Comparison of ENCODE assay signal across 23 mouse cellular contexts in genomic region chr19:29360251-29360650, GRCm38 (mm10). TPM values are rescaled to one million over a fixed set of nuclear protein-coding genes. Genes with fewer than 3 reads are reported as not detected.
DNase-seq lines count a peak whose midpoint lies in the region; ATAC-seq lines count a peak whose summit lies in the region.
"Had no signal": no experiment of that assay in that cellular context is flagged by ENCODE, and none has a peak within 500 bp of the region (broad histone marks: within the 10 kb centered on the region; RNA-seq: fewer than 3 reads in every experiment).

No protein-coding gene starts in this region.

- H3K27me3 ChIP-seq in heart, embryonic 14.5 days (ENCODE audit: control insufficient read depth, insufficient read depth, low read length): no peaks in the 10 kb centered on the region
- no peaks in the 10 kb centered on the region for H3K27me3 ChIP-seq in midbrain, embryonic 13.5 days
- no peaks in the 10 kb centered on the region for H3K27me3 ChIP-seq in midbrain, embryonic 16.5 days (ENCODE audit: control insufficient read depth, insufficient read depth, low read depth, low read length)
- H3K27me3 ChIP-seq in intestine, embryonic 14.5 days (replicated peaks; ENCODE audit: control insufficient read depth, insufficient read depth, low read length): no peaks in the 10 kb centered on the region
- no peaks in the 10 kb centered on the region for H3K27me3 ChIP-seq in neural tube, embryonic 15.5 days (replicated peaks)

- H3K36me3 ChIP-seq in heart, embryonic 14.5 days (ENCODE audit: control insufficient read depth, insufficient read depth, low read length): peaks cover 24% of the 10 kb centered on the region
- peaks cover 20% of the 10 kb centered on the region for H3K36me3 ChIP-seq in midbrain, embryonic 13.5 days
- H3K36me3 ChIP-seq in midbrain, embryonic 16.5 days (ENCODE audit: control insufficient read depth, insufficient read depth, low read length): no peaks in the 10 kb centered on the region
- peaks cover 28% of the 10 kb centered on the region for H3K36me3 ChIP-seq in intestine, embryonic 14.5 days (ENCODE audit: control insufficient read depth, insufficient read depth, low read length)
- H3K36me3 ChIP-seq in neural tube, embryonic 15.5 days: peaks cover 16% of the 10 kb centered on the region
- H3K36me3 ChIP-seq: limb, embryonic 10.5 days; midbrain, embryonic 12.5 days had no signal

- 0 out of 2 replicates have a peak overlapping the region, but pooled peaks have one; percentile 21 for H3K9ac ChIP-seq in heart, embryonic 14.5 days (ENCODE audit: low read length)
- H3K9ac ChIP-seq in midbrain, embryonic 13.5 days (replicated peaks): no peak overlapping the region
- H3K9ac ChIP-seq in midbrain, embryonic 16.5 days (ENCODE audit: low read depth, low read length): no peak overlapping the region
- no peak overlapping the region for H3K9ac ChIP-seq in intestine, embryonic 14.5 days (ENCODE audit: low read length)
- H3K9ac ChIP-seq in neural tube, embryonic 15.5 days (replicated peaks): no peak overlapping the region
- H3K9ac ChIP-seq: midbrain, embryonic 12.5 days had no signal

- no peaks in the 10 kb centered on the region for H3K9me3 ChIP-seq in heart, embryonic 14.5 days (ENCODE audit: control insufficient read depth, low read length)
- no peaks in the 10 kb centered on the region for H3K9me3 ChIP-seq in midbrain, embryonic 13.5 days
- no peaks in the 10 kb centered on the region for H3K9me3 ChIP-seq in midbrain, embryonic 16.5 days (replicated peaks; ENCODE audit: control insufficient read depth, low read length, poor library complexity, severe bottlenecking)
- H3K9me3 ChIP-seq in intestine, embryonic 14.5 days (ENCODE audit: control insufficient read depth, low read length): no peaks in the 10 kb centered on the region
- no peaks in the 10 kb centered on the region for H3K9me3 ChIP-seq in neural tube, embryonic 15.5 days (replicated peaks)
- H3K9me3 ChIP-seq: limb, embryonic 10.5 days; midbrain, embryonic 12.5 days had no signal

- no peak for DNase-seq in heart, postnatal 14 days
- DNase-seq in intestine, embryonic 14.5 days (ENCODE audit: low spot score): no peak
- no peak for DNase-seq in spleen, postnatal 36 days (ENCODE audit: low spot score in 2 of 2)
- DNase-seq in thymus, postnatal 14 days: no peak
- DNase-seq: cerebellum, postnatal 10 days; embryo, embryonic 11 days; gastrocnemius, adult 2 months; heart, adult 18-20 months; lung, adult 2 months; lung, postnatal 36 days; spleen, adult 18-20 months; thymus, postnatal 25 days had no signal

- H3K27ac ChIP-seq in heart, embryonic 14.5 days (replicated peaks in 1 of 2; ENCODE audit: control insufficient read depth in 1 of 2, insufficient read depth in 1 of 2, low read depth in 2 of 2, low read length in 2 of 2): no peak overlapping the region
- H3K27ac ChIP-seq in midbrain, embryonic 13.5 days: no peak overlapping the region
- no peak overlapping the region for H3K27ac ChIP-seq in midbrain, embryonic 16.5 days (ENCODE audit: low read length)
- H3K27ac ChIP-seq in intestine, embryonic 14.5 days (ENCODE audit: low read depth): no peak overlapping the region
- no peak overlapping the region for H3K27ac ChIP-seq in neural tube, embryonic 15.5 days (replicated peaks)
- H3K27ac ChIP-seq: gastrocnemius, adult 2 months; limb, embryonic 10.5 days; midbrain, embryonic 12.5 days had no signal

- ATAC-seq in heart, embryonic 14.5 days (ENCODE audit: insufficient number of reproducible peaks, insufficient read depth, low FRiP score, low read depth): no peak
- ATAC-seq in midbrain, embryonic 13.5 days: no peak
- ATAC-seq in midbrain, embryonic 16.5 days: no peak
- ATAC-seq in intestine, embryonic 14.5 days (replicated peaks; ENCODE audit: low FRiP score, low TSS enrichment, low read depth): no peak
- no peak for ATAC-seq in neural tube, embryonic 15.5 days (ENCODE audit: low FRiP score)
- ATAC-seq: forebrain, embryonic 14.5 days had no signal

- WGBS in heart, embryonic 14.5 days: 47% methylated on average over 5 of the region's 5 CpGs
- WGBS in midbrain, embryonic 13.5 days: 86% methylated on average over 5 of the region's 5 CpGs
- 88% methylated on average over 5 of the region's 5 CpGs for WGBS in midbrain, embryonic 16.5 days
- WGBS in intestine, embryonic 14.5 days: 62% methylated on average over 5 of the region's 5 CpGs
- 87% methylated on average over 5 of the region's 5 CpGs for WGBS in neural tube, embryonic 15.5 days

- H3K4me3 ChIP-seq in heart, embryonic 14.5 days (ENCODE audit: control insufficient read depth in 1 of 2, insufficient read depth in 1 of 2, low read depth in 1 of 2, low read length in 2 of 2): no peak overlapping the region
- H3K4me3 ChIP-seq in midbrain, embryonic 13.5 days (replicated peaks): no peak overlapping the region
- no peak overlapping the region for H3K4me3 ChIP-seq in midbrain, embryonic 16.5 days (ENCODE audit: low read depth, low read length)
- H3K4me3 ChIP-seq in intestine, embryonic 14.5 days (ENCODE audit: low read depth, low read length): no peak overlapping the region
- no peak overlapping the region for H3K4me3 ChIP-seq in neural tube, embryonic 15.5 days (replicated peaks)
- H3K4me3 ChIP-seq: limb, embryonic 10.5 days; midbrain, embryonic 12.5 days had no signal

- intact Hi-C loops in heart, postnatal 14 days (cut with DNase I): loop anchor here (5.0 kb wide), 1 partner anchor 202 kb away; no protein-coding TSS in a partner anchor

- no peak overlapping the region for H3K4me2 ChIP-seq in heart, embryonic 14.5 days (ENCODE audit: low read length)
- peak overlapping the region; percentile 72; the same call in 1 of the 2 replicates for H3K4me2 ChIP-seq in midbrain, embryonic 13.5 days (replicated peaks)
- no peak overlapping the region for H3K4me2 ChIP-seq in midbrain, embryonic 16.5 days (ENCODE audit: low read length)
- H3K4me2 ChIP-seq in intestine, embryonic 14.5 days (ENCODE audit: low read length): peak overlapping the region; percentile 84
- peak overlapping the region; percentile 64; the same call in 1 of the 2 replicates for H3K4me2 ChIP-seq in neural tube, embryonic 15.5 days

- H3K4me1 ChIP-seq in heart, embryonic 14.5 days (ENCODE audit: control insufficient read depth in 2 of 2, insufficient read depth in 2 of 2, low read length in 2 of 2): peaks cover 0 to 13% of the 10 kb centered on the region in 2 experiments; a peak in 1 of 4 replicates
- peaks cover 26% of the 10 kb centered on the region for H3K4me1 ChIP-seq in midbrain, embryonic 13.5 days (replicated peaks)
- peaks cover 21% of the 10 kb centered on the region for H3K4me1 ChIP-seq in midbrain, embryonic 16.5 days (ENCODE audit: control insufficient read depth, insufficient read depth, low read length)
- peaks cover 20% of the 10 kb centered on the region for H3K4me1 ChIP-seq in intestine, embryonic 14.5 days (replicated peaks; ENCODE audit: control insufficient read depth, insufficient read depth, low read length)
- peaks cover 30% of the 10 kb centered on the region for H3K4me1 ChIP-seq in neural tube, embryonic 15.5 days

RNA-seq across cellular contexts. Expression of gene Plgrkt, which starts 6.9 kb away (rescaled TPM):
- polyA plus RNA-seq in heart, embryonic 14.5 days (2014; fragmentation: Nextera tagmentation; extraction: Ambion mirVana): 44.6 and 45.9 TPM in 2 replicates
- 10 to 100 TPM; 28.9 to 30.4 TPM for total RNA-seq in heart, postnatal 14 days (2021)
- 93.9 and 97.1 TPM in 2 replicates for polyA plus RNA-seq in midbrain, embryonic 13.5 days (2015; fragmentation: Nextera tagmentation; extraction: Ambion mirVana)
- 82.4 and 84.1 TPM in 2 replicates for polyA plus RNA-seq in midbrain, embryonic 16.5 days (2015; fragmentation: Nextera tagmentation; extraction: Ambion mirVana)
- 126 and 128 TPM in 2 replicates for polyA plus RNA-seq in intestine, embryonic 14.5 days (2014; fragmentation: Nextera tagmentation; extraction: Ambion mirVana)
- 75.7 and 132 TPM in 2 replicates for polyA plus RNA-seq in neural tube, embryonic 15.5 days (2015; fragmentation: Nextera tagmentation; extraction: Ambion mirVana)

RNA-seq across cellular contexts. Expression of gene Cd274, which starts 7.0 kb away (rescaled TPM):
- 0.32 and 0.36 TPM in 2 replicates for polyA plus RNA-seq in heart, embryonic 14.5 days (2014; fragmentation: Nextera tagmentation; extraction: Ambion mirVana)
- total RNA-seq in heart, postnatal 14 days (2021): 1 to 10 TPM in 1 of 2 experiments, under 1 TPM in 1; 0.84 to 1.5 TPM
- 0.27 and 0.70 TPM in 2 replicates for polyA plus RNA-seq in midbrain, embryonic 13.5 days (2015; fragmentation: Nextera tagmentation; extraction: Ambion mirVana)
- 0.71 and 0.93 TPM in 2 replicates for polyA plus RNA-seq in midbrain, embryonic 16.5 days (2015; fragmentation: Nextera tagmentation; extraction: Ambion mirVana)
- polyA plus RNA-seq in intestine, embryonic 14.5 days (2014; fragmentation: Nextera tagmentation; extraction: Ambion mirVana): 0.47 and 0.97 TPM in 2 replicates
- 0.81 and 4.5 TPM in 2 replicates for polyA plus RNA-seq in neural tube, embryonic 15.5 days (2015; fragmentation: Nextera tagmentation; extraction: Ambion mirVana)

RNA-seq across cellular contexts. Expression of gene Rln1, which starts 25.8 kb away (rescaled TPM):
- 0.20 TPM in 1 of 2 replicates, not detected in the other for polyA plus RNA-seq in heart, embryonic 14.5 days (2014; fragmentation: Nextera tagmentation; extraction: Ambion mirVana)
- total RNA-seq in heart, postnatal 14 days (2021): not detected
- 0.58 and 1.0 TPM in 2 replicates for polyA plus RNA-seq in midbrain, embryonic 13.5 days (2015; fragmentation: Nextera tagmentation; extraction: Ambion mirVana)
- polyA plus RNA-seq in midbrain, embryonic 16.5 days (2015; fragmentation: Nextera tagmentation; extraction: Ambion mirVana): 3.7 and 4.3 TPM in 2 replicates
- polyA plus RNA-seq in intestine, embryonic 14.5 days (2014; fragmentation: Nextera tagmentation; extraction: Ambion mirVana): 0.51 and 0.53 TPM in 2 replicates
- polyA plus RNA-seq in neural tube, embryonic 15.5 days (2015; fragmentation: Nextera tagmentation; extraction: Ambion mirVana): 3.6 and 4.5 TPM in 2 replicates
- total RNA-seq: adrenal gland, adult 18-20 months; gastrocnemius, adult 2 months; heart, adult 18-20 months had no signal
- polyA plus RNA-seq: lung, adult 2 months had no signal

RNA-seq across cellular contexts. Expression of gene Insl6, which starts 35.1 kb away (rescaled TPM):
- 3.8 and 4.0 TPM in 2 replicates for polyA plus RNA-seq in heart, embryonic 14.5 days (2014; fragmentation: Nextera tagmentation; extraction: Ambion mirVana)
- under 1 TPM in 1 of 2 experiments, not detected in 1; 0.32 TPM for total RNA-seq in heart, postnatal 14 days (2021)
- polyA plus RNA-seq in midbrain, embryonic 13.5 days (2015; fragmentation: Nextera tagmentation; extraction: Ambion mirVana): 2.6 and 2.9 TPM in 2 replicates
- 0.82 and 1.4 TPM in 2 replicates for polyA plus RNA-seq in midbrain, embryonic 16.5 days (2015; fragmentation: Nextera tagmentation; extraction: Ambion mirVana)
- 7.9 and 8.4 TPM in 2 replicates for polyA plus RNA-seq in intestine, embryonic 14.5 days (2014; fragmentation: Nextera tagmentation; extraction: Ambion mirVana)
- polyA plus RNA-seq in neural tube, embryonic 15.5 days (2015; fragmentation: Nextera tagmentation; extraction: Ambion mirVana): 1.7 and 3.2 TPM in 2 replicates
- total RNA-seq: gastrocnemius, adult 2 months had no signal

RNA-seq across cellular contexts. Expression of gene Pdcd1lg2, which starts 50.5 kb away (rescaled TPM):
- polyA plus RNA-seq in heart, embryonic 14.5 days (2014; fragmentation: Nextera tagmentation; extraction: Ambion mirVana): not detected in 2 replicates
- not detected for total RNA-seq in heart, postnatal 14 days (2021)
- 0.09 TPM in 1 of 2 replicates, not detected in the other for polyA plus RNA-seq in midbrain, embryonic 13.5 days (2015; fragmentation: Nextera tagmentation; extraction: Ambion mirVana)
- polyA plus RNA-seq in midbrain, embryonic 16.5 days (2015; fragmentation: Nextera tagmentation; extraction: Ambion mirVana): not detected in 2 replicates
- not detected in 2 replicates for polyA plus RNA-seq in intestine, embryonic 14.5 days (2014; fragmentation: Nextera tagmentation; extraction: Ambion mirVana)
- 0.09 and 0.56 TPM in 2 replicates for polyA plus RNA-seq in neural tube, embryonic 15.5 days (2015; fragmentation: Nextera tagmentation; extraction: Ambion mirVana)
- total RNA-seq: adrenal gland, adult 18-20 months; gastrocnemius, adult 2 months; layer of hippocampus, adult 18-20 months had no signal
- polyA plus RNA-seq: forebrain, embryonic 14.5 days; heart, postnatal 0 days; kidney, embryonic 16.5 days; limb, embryonic 10.5 days; midbrain, embryonic 12.5 days had no signal

Comparison
In these comparisons a context has a peak if more than half of its experiments do, and no peak if none do; other contexts are left out.
1. H3K4me2 ChIP-seq: peak in midbrain, embryonic 13.5 days (single experiment), intestine, embryonic 14.5 days (single experiment) and neural tube, embryonic 15.5 days (single experiment); none in heart, embryonic 14.5 days (single experiment) and midbrain, embryonic 16.5 days (single experiment).